Mouse (Mus musculus) kidney, postnatal 0 days (tissue): ENCODE results near the gene Ccno. TPM values are rescaled to one million over a fixed set of nuclear protein-coding genes. Genes with fewer than 3 reads are reported as not detected.

Experiments
- ATAC-seq: fragments of 200-750 bp; cut with Nextera tagmentation; replicated peaks from 2 replicates; pipeline ENCODE4 v1.8.0; 2017; ENCODE audit warnings: low read depth, moderate number of reproducible peaks, moderate TSS enrichment, moderate library complexity; ENCODE audit not compliant: low FRiP score
- DNase-seq: peaks from one replicate; pipeline ENCODE4 v3.0.0-alpha.2; 2016; ENCODE audit warnings: low spot score
- H3K27ac ChIP-seq: fragments of 300-500 bp; sonication (generic); 2 replicates; pipeline ENCODE4 v1.5.1; 2014; ENCODE audit warnings: mild to moderate bottlenecking
- H3K27me3 ChIP-seq: fragments of 300-500 bp; sonication (generic); 2 replicates; pipeline ENCODE4 v1.6.1; 2014; ENCODE audit warnings: low read length, mixed read lengths; ENCODE audit not compliant: insufficient read depth
- H3K36me3 ChIP-seq: fragments of 300-500 bp; sonication (generic); 2 replicates; pipeline ENCODE4 v1.6.1; 2014; ENCODE audit warnings: low read length, mixed read lengths; ENCODE audit not compliant: insufficient read depth
- H3K4me1 ChIP-seq: fragments of 300-500 bp; sonication (generic); replicated peaks from 2 replicates; pipeline ENCODE4 v1.6.1; 2014; ENCODE audit warnings: antibody characterized with exemption, low read length, mixed read lengths; ENCODE audit not compliant: insufficient read depth
- H3K4me2 ChIP-seq: fragments of 300-500 bp; sonication (generic); 2 replicates; pipeline ENCODE4 v1.6.1; 2014; ENCODE audit warnings: mild to moderate bottlenecking, low read length, moderate library complexity, mixed read lengths
- H3K4me3 ChIP-seq: fragments of 300-500 bp; sonication (generic); replicated peaks from 2 replicates; pipeline ENCODE4 v1.5.1; 2014; ENCODE audit warnings: low read depth, low read length
- H3K9ac ChIP-seq: fragments of 300-500 bp; sonication (generic); 2 replicates; pipeline ENCODE4 v1.6.1; 2014; ENCODE audit warnings: low read depth, low read length
- H3K9me3 ChIP-seq: fragments of 300-500 bp; sonication (generic); replicated peaks from 2 replicates; pipeline ENCODE4 v1.6.1; 2016; ENCODE audit warnings: low read length, inconsistent platforms, mixed read lengths
- CTCF ChIP-seq: IDR thresholded peaks from 2 replicates; pipeline ENCODE4 v1.5.1; 2016; ENCODE audit warnings: antibody characterized with exemption, low read depth, mild to moderate bottlenecking, moderate library complexity
- WGBS: fragments of 180-500 bp; shearing (Covaris S2); extraction: QIAGEN DNeasy Blood & Tissue Kit; methylation state at CpG from one replicate; pipeline ENCODE4 v1.1.7; 2014; 5-methylcytosine and 5-hydroxymethylcytosine counted together
- polyA plus RNA-seq: library from polyadenylated mRNA; unstranded; fragments of >200 nt; fragmentation: Nextera tagmentation; extraction: Ambion mirVana; gene quantifications from 2 replicates; pipeline ENCODE4 v1.2.1, GENCODE M21; 2015

Ccno gene
- polyA plus RNA-seq, 1 experiment from 2014 or later = 0.29 TPM

- Histone ChIP-seq H3K9me3 (no peaks in the 10 kb centered on the region), H3K4me1 (no peaks in the 10 kb centered on the region), H3K27ac (no peak overlapping the region), H3K4me3 (no peak overlapping the region), H3K27me3 (0 out of 2 replicates have a peak, but pooled peaks cover under 1% of the 10 kb centered on the region), H3K4me2 (no peak overlapping the region), H3K36me3 (no peaks in the 10 kb centered on the region), H3K9ac (no peak overlapping the region)
- no peak for TF ChIP-seq CTCF
- DNase-seq (no peak), ATAC-seq (no peak)
- WGBS = 93% methylated on average over 2 of the region's 2 CpGs
Measured at GRCm38 (mm10) chr13:113021521-113021920, 33.9 kb downstream of the Ccno start.

GRCm38 (mm10) chr13:113022467-113022866 lies 34.9 kb downstream of the Ccno start:
- DNase-seq (no peak), ATAC-seq (no peak)
- Histone ChIP-seq H3K27ac (no peak overlapping the region), H3K36me3 (no peaks in the 10 kb centered on the region), H3K9me3 (no peaks in the 10 kb centered on the region), H3K9ac (no peak overlapping the region), H3K4me1 (no peaks in the 10 kb centered on the region), H3K27me3 (0 out of 2 replicates have a peak, but pooled peaks cover 3% of the 10 kb centered on the region), H3K4me2 (no peak overlapping the region), H3K4me3 (no peak overlapping the region)
- WGBS = 68% methylated on average over 8 of the region's 8 CpGs
- no peak for TF ChIP-seq CTCF

- Histone ChIP-seq H3K36me3 (no peaks in the 10 kb centered on the region), H3K4me3 (no peak overlapping the region), H3K4me2 (no peak overlapping the region), H3K27me3 (0 out of 2 replicates have a peak, but pooled peaks cover 3% of the 10 kb centered on the region), H3K9ac (no peak overlapping the region), H3K27ac (no peak overlapping the region), H3K4me1 (no peaks in the 10 kb centered on the region), H3K9me3 (no peaks in the 10 kb centered on the region)
- no peak for TF ChIP-seq CTCF
- WGBS = 45% methylated on average over 17 of the region's 17 CpGs
- ATAC-seq (no peak), DNase-seq (peak; percentile 34)
Measured at GRCm38 (mm10) chr13:113023274-113024143, 35.9 kb downstream of the Ccno start.

GRCm38 (mm10) chr13:113031351-113031750 lies 43.7 kb downstream of the Ccno start:
- TF ChIP-seq CTCF = no peak
- Histone ChIP-seq H3K4me3 (peak overlapping the region; percentile 46; the same call in 1 of the 2 replicates), H3K27ac (no peak overlapping the region), H3K27me3 (peaks cover 19% of the 10 kb centered on the region), H3K36me3 (no peaks in the 10 kb centered on the region), H3K4me1 (0 out of 2 replicates have a peak, but pooled peaks cover 3% of the 10 kb centered on the region), H3K4me2 (peak overlapping the region; percentile 97), H3K9me3 (no peaks in the 10 kb centered on the region), H3K9ac (no peak overlapping the region)
- WGBS = 2% methylated on average over 7 of the region's 7 CpGs
- DNase-seq (no peak), ATAC-seq (no peak)

- Histone ChIP-seq H3K4me2 (peak overlapping the region; percentile 97), H3K4me1 (0 out of 2 replicates have a peak, but pooled peaks cover 3% of the 10 kb centered on the region), H3K9me3 (no peaks in the 10 kb centered on the region), H3K36me3 (no peaks in the 10 kb centered on the region), H3K4me3 (peak overlapping the region; percentile 46), H3K27ac (no peak overlapping the region), H3K27me3 (peaks cover 17% of the 10 kb centered on the region), H3K9ac (peak overlapping the region; percentile 41; the same call in 1 of the 2 replicates)
- peak; percentile 61; the same call in 1 of the 2 replicates for ATAC-seq
- WGBS = under 1% methylated on average over 40 of the region's 40 CpGs
- no peak for TF ChIP-seq CTCF
- DNase-seq = peak; percentile 65
Measured at GRCm38 (mm10) chr13:113031792-113032571, 44.4 kb downstream of the Ccno start.

- no peak for TF ChIP-seq CTCF
- H3K4me1 ChIP-seq = 0 out of 2 replicates have a peak, but pooled peaks cover 3% of the 10 kb centered on the region
- no peak overlapping the region for H3K9ac ChIP-seq
- peaks cover 17% of the 10 kb centered on the region for H3K27me3 ChIP-seq
- DNase-seq (no peak), ATAC-seq (no peak)
- no peaks in the 10 kb centered on the region for H3K9me3 ChIP-seq
- H3K27ac ChIP-seq = no peak overlapping the region
- H3K4me3 ChIP-seq = no peak overlapping the region
- H3K4me2 ChIP-seq = no peak overlapping the region
- no peaks in the 10 kb centered on the region for H3K36me3 ChIP-seq
Measured at GRCm38 (mm10) chr13:113032831-113033230, 45.2 kb downstream of the Ccno start.
